Mouse (Mus musculus) CD4-positive, CD25-positive, alpha-beta regulatory T cell, adult 4 months (primary cell): ENCODE data around the gene Mid1. TPM values are rescaled to one million over a fixed set of nuclear protein-coding genes. Genes with fewer than 3 reads are reported as not detected.
"Not testable (repeated sequence)": the region's sequence is repeated elsewhere in the genome, so short reads cannot be mapped to it uniquely, and the experiment has no call there.

Experiments used
- ATAC-seq: one replicate; pipeline ENCODE4 v1.8.0; 2017
- polyA plus RNA-seq, 2 experiments: library from polyadenylated mRNA; unstranded; fragments of 100-300 nt; shearing (Covaris generic); gene quantifications; one replicate each; pipeline ENCODE4 v1.2.1; 2017

Mid1 gene
- polyA plus RNA-seq, 2 experiments from 2014 or later = 3.8 to 4.3 TPM

GRCm38 (mm10) chrX:169972791-169973494, 287.9 kb downstream of the Mid1 start:
- peak; percentile 77 for ATAC-seq

DNA sequence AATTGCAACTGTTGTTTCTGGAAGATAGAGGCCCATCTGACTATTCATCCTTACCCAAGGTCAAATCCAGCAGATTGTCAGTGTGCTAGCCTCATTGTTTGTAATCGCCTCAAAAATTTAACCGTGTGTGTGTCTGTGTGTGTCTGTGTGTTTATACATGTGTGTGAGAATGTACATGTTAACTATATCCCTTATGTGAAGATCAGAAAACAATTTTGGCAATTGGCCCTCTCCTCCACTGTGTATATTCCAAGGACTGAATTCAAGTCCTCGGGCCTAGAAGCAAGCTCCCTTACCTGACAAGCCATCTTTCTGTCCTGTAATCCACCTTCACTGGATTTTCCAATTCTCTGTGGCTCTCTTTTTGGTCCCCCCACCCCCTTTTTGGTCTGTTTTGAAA, 288.8 kb downstream of the Mid1 start:
- ATAC-seq = not testable (repeated sequence)

DNA sequence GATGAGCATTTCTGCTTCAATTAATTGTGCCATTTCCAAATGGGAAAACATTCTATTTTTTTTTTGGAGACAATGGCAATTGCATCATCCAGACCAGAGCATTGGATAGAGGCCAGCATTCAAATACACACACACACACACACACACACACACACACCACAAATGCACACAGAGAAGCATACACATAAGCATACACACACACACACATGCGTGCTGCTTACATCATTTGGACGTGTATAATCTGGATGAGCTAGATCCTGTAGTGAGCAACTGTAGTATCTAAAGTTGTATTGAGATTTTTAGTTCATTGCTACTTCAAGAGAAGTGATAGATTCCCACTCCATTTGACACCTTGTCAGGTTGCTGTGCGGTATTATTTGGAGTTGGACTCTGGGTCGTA, 289.5 kb downstream of the Mid1 start:
- not testable (repeated sequence) for ATAC-seq

DNA sequence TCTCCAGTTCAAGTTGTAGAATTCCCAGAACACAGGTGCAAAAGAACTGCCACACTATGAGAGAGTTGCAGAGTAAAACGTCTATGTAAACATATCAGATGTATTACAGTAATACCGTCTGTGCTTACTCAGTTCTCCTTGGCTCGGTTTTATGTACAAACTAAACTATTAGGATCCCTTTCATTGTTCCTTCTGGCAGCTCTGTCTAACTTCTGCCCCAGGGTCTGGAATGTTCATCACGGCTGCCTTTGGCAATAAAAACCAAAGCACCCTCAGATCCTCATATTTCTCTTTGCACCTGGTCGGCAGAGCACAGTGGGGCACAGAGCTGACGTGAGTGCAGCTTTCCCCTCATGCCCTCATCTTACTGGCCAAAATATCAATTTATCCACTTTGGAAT, 290.0 kb downstream of the Mid1 start:
- ATAC-seq = not testable (repeated sequence)

GRCm38 (mm10) chrX:169975681-169976131, 290.7 kb downstream of the Mid1 start:
- ATAC-seq = not testable (repeated sequence)

- ATAC-seq = not testable (repeated sequence)
Measured at GRCm38 (mm10) chrX:169976340-169976739, 291.3 kb downstream of the Mid1 start.

DNA sequence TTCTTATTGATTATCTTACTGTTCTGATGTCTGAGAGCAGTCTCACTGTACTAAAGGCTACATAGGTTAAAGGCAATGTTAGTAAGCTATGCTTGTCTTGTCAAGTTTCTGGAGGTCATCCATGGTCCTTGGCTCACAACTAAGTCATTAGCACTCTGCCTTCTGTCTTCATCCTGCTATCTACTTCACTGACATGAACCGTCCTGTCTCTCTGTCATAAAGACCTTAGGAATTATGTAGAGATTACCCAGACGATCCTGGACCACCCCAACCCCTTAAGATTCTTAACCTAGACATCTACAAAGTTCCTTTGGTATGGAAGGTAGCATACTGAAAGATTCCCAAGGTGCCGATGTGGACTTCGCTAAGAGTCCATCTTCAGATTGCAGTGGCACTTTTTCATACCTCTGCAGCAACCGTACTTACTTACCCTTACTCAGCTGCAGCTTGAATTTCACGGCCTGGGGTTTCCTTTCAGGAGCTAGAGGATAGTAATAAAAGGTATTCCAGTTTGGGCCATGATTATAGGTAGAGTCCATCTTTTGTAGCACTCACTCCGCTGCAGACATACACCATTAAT, 292.9 kb downstream of the Mid1 start:
- not testable (repeated sequence) for ATAC-seq

DNA sequence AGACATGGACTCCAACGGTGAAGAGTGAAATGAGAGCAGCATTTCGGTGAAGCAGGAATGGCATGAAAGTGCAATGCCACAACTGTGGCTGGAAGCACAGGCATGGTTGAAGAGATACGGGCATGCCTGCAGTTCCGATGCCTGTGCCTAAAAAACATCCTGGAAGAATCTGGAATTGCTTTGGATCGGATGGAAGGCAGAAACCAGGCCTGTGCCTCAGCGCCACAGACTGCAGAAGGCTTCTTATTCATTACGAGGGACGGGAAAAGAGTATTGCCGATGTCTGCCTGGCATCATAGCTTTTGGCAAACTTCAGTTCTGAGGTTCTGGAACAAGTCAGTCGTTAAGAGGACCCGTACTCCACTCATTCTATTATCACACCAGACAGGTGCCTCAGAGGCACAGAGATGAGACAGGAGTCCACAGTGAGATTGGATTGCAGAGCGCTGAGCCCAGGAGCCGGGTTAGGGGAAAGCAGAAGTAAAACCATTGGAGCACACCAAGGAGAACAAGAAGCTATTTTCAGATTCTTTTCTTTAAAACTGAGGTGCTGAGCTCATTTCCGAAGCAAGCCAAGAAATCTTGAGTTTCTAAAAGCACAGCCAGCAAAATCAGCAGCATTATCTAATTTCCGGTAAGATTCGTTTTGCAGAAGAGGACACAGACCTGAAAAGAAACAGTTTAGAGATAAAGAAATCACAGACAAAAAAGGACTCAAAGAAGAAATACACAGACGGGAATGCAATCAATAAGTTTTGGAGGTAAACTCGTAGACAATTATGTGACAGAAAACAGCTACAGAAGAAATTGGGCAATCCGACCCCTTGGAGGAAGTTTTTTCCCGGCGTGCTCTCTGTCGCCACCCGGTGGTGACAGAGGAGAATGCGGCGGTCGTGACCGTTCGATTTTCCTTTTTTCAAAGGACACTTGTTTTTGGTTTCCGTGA, 293.7 kb downstream of the Mid1 start:
- ATAC-seq = peak; percentile 81

- ATAC-seq = not testable (repeated sequence)
Measured at GRCm38 (mm10) chrX:169979461-169980202, 294.6 kb downstream of the Mid1 start.

DNA sequence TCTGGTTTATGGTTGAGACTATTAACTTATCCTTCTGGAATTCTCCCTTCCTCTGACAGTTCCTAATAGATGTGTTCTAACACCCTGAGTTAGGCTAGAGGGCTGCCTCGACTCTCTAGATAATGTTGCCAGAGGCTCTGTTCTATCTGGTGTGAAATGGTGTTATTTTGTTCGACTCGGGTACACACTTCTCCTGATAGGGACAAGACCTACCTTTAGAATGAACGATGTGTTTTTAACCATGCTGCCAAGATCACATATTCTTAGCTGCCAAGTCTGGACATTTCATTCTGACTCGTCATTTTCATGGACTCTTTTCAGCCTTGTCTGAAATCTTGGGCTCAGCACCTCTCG, 295.2 kb downstream of the Mid1 start:
- not testable (repeated sequence) for ATAC-seq

DNA sequence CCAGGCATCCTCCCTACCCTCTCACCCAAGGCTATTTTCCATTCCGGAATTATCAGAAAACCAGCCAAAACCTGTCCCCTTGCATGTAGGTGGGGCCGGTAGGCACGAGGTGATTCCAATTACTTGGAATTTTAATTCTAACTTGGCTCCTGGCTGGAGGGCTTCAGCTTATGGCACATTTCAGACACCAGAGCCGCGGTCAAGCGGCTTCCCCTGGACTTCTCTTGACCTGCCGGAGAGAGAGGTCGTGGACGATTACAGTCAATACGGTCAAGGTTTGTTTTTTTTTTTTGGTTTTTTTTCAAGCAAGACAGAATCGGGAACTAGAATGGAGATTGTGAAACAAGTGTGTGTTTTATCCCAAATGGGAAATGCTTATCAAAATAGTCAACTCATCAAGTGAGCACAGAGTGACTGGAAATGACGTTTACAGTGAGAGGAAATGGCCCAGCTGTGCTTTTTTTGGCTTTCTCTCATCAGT, 295.9 kb downstream of the Mid1 start:
- no peak for ATAC-seq

- ATAC-seq = not testable (repeated sequence)
Measured at GRCm38 (mm10) chrX:169981761-169982181, 296.8 kb downstream of the Mid1 start.

- ATAC-seq = not testable (repeated sequence)
Measured at GRCm38 (mm10) chrX:169982606-169983400, 297.8 kb downstream of the Mid1 start.

DNA sequence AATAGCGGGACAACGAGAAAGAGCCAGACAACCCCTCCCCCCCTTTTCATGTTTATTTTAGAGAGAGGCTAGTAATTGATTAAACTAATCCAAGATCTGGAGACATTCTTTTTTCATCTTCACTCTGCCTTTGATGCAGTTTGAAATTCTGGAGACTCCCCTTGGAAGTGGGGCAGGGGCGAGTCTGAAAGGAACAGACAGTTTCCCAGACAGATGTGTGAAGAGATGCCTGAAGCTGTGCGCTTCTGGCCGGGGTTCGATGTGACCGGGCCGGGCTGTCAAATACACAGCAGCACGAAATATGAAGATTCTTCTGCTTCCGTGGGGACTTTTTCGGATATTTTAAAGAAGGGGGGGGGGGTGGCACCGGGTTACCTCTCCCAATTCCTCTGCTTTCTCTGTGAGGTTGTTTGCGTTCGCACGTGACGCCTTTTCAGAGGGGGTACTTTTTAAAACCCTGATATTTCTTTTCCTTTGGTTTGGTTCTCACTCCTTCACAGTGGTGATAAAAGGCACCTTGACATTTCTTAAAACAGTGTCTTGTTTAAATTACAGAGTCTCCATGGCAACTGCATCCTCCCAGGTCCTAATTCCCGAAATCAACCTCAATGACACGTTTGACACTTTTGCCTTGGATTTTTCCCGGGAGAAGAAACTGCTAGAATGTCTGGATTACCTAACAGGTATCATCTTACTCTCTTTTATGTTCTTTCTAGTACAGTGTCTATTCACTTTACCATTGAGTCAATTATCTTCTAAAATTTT, 298.6 kb downstream of the Mid1 start:
- not testable (repeated sequence) for ATAC-seq

GRCm38 (mm10) chrX:169984331-169984730, 299.3 kb downstream of the Mid1 start:
- ATAC-seq = not testable (repeated sequence)

DNA sequence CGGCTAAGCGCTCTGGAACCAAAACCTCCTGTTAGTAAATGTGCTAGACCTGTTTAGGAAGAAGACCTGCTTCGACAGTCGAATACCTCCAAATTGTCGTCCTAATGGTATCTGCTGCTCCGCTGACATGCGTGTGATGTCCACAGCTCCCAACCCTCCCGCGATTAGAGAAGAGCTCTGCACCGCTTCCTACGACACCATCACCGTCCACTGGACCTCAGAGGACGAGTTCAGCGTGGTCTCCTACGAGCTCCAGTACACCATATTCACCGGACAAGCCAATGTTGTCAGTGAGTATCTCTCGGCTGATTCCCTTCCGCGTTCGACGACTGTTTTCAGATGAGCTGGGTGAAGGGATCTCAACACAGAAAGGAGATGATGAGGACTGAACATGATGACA, 299.9 kb downstream of the Mid1 start:
- ATAC-seq = not testable (repeated sequence)

DNA sequence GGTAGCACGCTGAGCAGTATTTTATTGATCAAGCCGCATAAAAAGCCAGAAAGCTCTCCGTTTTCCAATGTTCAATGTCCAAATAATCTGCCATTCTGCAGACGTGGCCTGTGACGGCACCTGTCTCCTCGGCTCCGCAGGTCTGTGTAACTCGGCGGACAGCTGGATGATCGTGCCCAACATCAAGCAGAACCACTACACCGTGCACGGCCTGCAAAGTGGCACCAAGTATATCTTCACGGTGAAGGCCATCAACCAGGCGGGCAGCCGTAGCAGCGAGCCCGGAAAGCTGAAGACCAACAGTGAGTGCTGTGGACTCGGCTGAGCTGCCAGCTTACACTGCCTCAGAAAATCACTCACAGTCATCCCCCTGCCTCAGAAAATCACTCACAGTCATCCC, 300.8 kb downstream of the Mid1 start:
- not testable (repeated sequence) for ATAC-seq

DNA sequence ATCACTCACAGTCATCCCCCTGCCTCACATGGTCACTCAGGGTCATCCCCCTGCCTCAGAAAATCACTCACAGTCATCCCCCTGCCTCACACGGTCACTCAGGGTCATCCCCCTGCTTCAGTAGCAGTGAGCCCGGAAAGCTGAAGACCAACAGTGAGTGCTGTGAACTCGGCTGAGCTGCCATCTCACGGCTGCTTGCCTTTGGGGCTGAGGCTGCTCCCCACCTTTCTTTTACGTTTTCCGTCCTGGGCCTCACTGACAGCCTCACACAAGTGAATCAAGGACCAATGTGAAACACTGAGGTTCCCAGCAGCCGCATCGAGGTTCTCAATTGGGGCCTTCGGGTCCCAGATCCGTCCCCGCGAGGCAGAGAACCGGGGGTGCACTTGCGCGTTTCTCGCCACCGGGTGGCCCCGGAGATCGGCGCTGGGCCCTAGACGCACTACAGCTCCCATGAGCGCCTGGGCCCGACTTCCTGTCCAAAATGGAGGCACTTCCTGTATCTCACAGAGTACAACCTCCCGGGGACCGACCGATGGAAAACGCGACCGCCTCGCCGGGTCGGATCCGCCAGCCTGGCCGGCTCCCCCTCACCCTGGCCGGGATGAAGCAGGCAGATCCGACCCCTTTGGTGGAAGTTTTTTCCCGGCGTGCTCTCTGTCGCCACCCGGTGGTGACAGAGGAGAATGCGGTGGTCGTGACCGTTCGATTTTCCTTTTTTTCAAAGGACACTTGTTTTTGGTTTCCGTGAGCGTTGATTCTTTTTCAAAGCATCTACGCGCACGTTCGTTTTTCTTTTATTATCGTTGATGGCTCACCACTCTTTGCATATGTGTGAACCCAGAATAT, 301.7 kb downstream of the Mid1 start:
- ATAC-seq = peak; percentile 64

GRCm38 (mm10) chrX:169987368-169987837, 302.4 kb downstream of the Mid1 start:
- ATAC-seq = not testable (repeated sequence)
